Mouse (Mus musculus) adrenal gland, postnatal 10 days (tissue): ENCODE measurements around the gene Hvcn1. TPM values are rescaled to one million over a fixed set of nuclear protein-coding genes. Genes with fewer than 3 reads are reported as not detected.

Experiments used
- DNase-seq: peaks from one replicate; pipeline ENCODE4 v3.0.0; 2021; ENCODE audit warnings: mixed read lengths
- total RNA-seq, 2 experiments: library from RNA; stranded (reverse); gene quantifications; 2 replicates each; pipeline ENCODE4 v1.2.3; 2021

The Hvcn1 gene
- total RNA-seq, 2 experiments from 2014 or later = 5.8 to 6.6 TPM

GRCm38 (mm10) chr5:122268858-122269604 is 62.4 kb downstream of the Hvcn1 start:
- DNase-seq = no peak

GRCm38 (mm10) chr5:122272821-122273220 is 66.2 kb downstream of the Hvcn1 start:
- no peak for DNase-seq

GRCm38 (mm10) chr5:122274785-122275184 is 68.2 kb downstream of the Hvcn1 start:
- no peak for DNase-seq

GRCm38 (mm10) chr5:122278946-122279345 is 72.3 kb downstream of the Hvcn1 start:
- DNase-seq = no peak

GRCm38 (mm10) chr5:122279799-122280421 is 73.3 kb downstream of the Hvcn1 start:
- DNase-seq = no peak

GRCm38 (mm10) chr5:122280422-122280826 is 73.8 kb downstream of the Hvcn1 start:
- DNase-seq = peak; percentile 54

GRCm38 (mm10) chr5:122280827-122281462 is 74.3 kb downstream of the Hvcn1 start:
- peak; percentile 52 for DNase-seq

- no peak for DNase-seq
Observed at GRCm38 (mm10) chr5:122283828-122284182, 77.2 kb downstream of the Hvcn1 start.

- peak; percentile 97 for DNase-seq
Observed at GRCm38 (mm10) chr5:122284183-122285028, 77.8 kb downstream of the Hvcn1 start, which contains the start of gene Pptc7. Pptc7 (plus strand) TSS chr5:122284365.

- DNase-seq = peak; percentile 79
Observed at GRCm38 (mm10) chr5:122285029-122285766, 78.6 kb downstream of the Hvcn1 start.

GRCm38 (mm10) chr5:122285767-122286150 is 79.2 kb downstream of the Hvcn1 start:
- DNase-seq = no peak

- DNase-seq = no peak
Observed at GRCm38 (mm10) chr5:122286191-122286590, 79.6 kb downstream of the Hvcn1 start.

- no peak for DNase-seq
Observed at GRCm38 (mm10) chr5:122287026-122287425, 80.4 kb downstream of the Hvcn1 start.

- DNase-seq = no peak
Observed at GRCm38 (mm10) chr5:122288147-122288811, 81.7 kb downstream of the Hvcn1 start.

- no peak for DNase-seq
Observed at GRCm38 (mm10) chr5:122291149-122291548, 84.5 kb downstream of the Hvcn1 start.

Other genes with a start within 250 kb of the Hvcn1 start
- 10 to 100 TPM; 23.5 to 25.1 TPM for gene Cux2, start 156.7 kb upstream of the Hvcn1 start, total RNA-seq
- gene Myl2, start 105.9 kb upstream of the Hvcn1 start, total RNA-seq = 100 to 1,000 TPM in 1 of 2 experiments, 10 to 100 TPM in 1; 25.5 to 182 TPM
- not detected for gene Ccdc63, start 66.0 kb upstream of the Hvcn1 start, total RNA-seq
- gene Ppp1cc, start 48.5 kb upstream of the Hvcn1 start, total RNA-seq = 100 to 1,000 TPM; 149 to 173 TPM
- gene Tctn1, start 57.7 kb downstream of the Hvcn1 start, total RNA-seq = 10 to 100 TPM; 11.1 to 13.5 TPM
- 10 to 100 TPM; 36.7 to 49.2 TPM for gene Pptc7, start 77.6 kb downstream of the Hvcn1 start, total RNA-seq
- gene Rad9b, start 147.4 kb downstream of the Hvcn1 start, total RNA-seq = 1 to 10 TPM; 4.6 to 4.8 TPM
- 100 to 1,000 TPM; 121 to 131 TPM for gene Vps29, start 147.6 kb downstream of the Hvcn1 start, total RNA-seq
- 10 to 100 TPM; 27.2 to 33.8 TPM for gene Gpn3, start 165.1 kb downstream of the Hvcn1 start, total RNA-seq
- 10 to 100 TPM; 30.3 to 32.7 TPM for gene Fam216a, start 165.6 kb downstream of the Hvcn1 start, total RNA-seq
- gene Arpc3, start 185.1 kb downstream of the Hvcn1 start, total RNA-seq = 100 to 1,000 TPM; 164 to 207 TPM
- gene Anapc7, start 214.9 kb downstream of the Hvcn1 start, total RNA-seq = 10 to 100 TPM; 46.8 to 50.1 TPM